Mouse (Mus musculus) adrenal gland, adult 2 months (tissue): ENCODE results near the gene Ubap2l. TPM values are rescaled to one million over a fixed set of nuclear protein-coding genes. Genes with fewer than 3 reads are reported as not detected.

Experiments
- DNase-seq: peaks from one replicate; pipeline ENCODE4 v3.0.0; 2021
- polyA plus RNA-seq: library from polyadenylated mRNA; depleted of rRNA; stranded (reverse); fragments of >200 nt; gene quantifications from 2 replicates; pipeline ENCODE4 v1.2.3, GENCODE M21; 2012
- total RNA-seq, 2 experiments: library from RNA; stranded (reverse); gene quantifications; 2 replicates each; pipeline ENCODE4 v1.2.3; 2021

Gene Ubap2l
- total and polyA plus RNA-seq, 3 experiments: 103 to 181 (median 148) TPM

DNA sequence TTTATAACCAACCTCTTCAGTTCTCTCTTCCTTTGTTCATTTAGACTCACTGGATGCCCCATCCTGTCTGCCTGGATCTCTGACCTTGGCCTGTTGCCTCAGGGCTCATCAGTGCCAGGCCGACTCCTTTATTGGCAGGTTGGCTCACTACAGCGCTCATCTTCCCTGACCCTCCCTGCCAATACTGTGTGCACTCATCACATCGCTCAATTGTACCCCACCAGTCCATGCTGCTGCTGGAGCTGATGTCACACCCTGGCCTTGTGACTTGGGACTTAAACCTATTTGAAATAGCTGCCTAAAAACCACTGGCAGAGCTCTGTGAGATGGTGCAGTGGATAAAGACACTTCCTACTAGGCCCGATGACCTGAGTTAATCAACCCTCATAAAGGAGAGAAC, 15.4 kb upstream of the Ubap2l start:
- DNase-seq: peak; percentile 71

DNA sequence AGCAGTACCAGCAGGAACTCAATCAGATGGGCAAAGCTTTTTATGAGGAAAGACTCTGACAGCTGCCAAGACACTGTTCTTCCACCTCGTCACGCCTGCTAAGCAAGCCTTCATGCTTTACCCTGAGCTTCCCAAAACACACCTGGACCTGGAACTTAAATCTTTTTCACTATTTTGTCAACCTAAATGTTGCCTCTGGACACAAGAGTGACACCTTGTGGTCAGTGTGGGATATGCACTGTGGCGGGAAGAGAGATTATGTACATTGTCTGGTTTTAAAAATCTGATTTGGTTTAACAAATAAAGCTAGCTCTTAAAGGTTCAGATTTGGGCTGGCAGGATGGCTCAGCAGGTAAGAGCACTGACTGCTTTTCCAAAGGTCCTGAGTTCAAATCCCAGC, 13.1 kb upstream of the Ubap2l start:
- DNase-seq: no peak

DNA sequence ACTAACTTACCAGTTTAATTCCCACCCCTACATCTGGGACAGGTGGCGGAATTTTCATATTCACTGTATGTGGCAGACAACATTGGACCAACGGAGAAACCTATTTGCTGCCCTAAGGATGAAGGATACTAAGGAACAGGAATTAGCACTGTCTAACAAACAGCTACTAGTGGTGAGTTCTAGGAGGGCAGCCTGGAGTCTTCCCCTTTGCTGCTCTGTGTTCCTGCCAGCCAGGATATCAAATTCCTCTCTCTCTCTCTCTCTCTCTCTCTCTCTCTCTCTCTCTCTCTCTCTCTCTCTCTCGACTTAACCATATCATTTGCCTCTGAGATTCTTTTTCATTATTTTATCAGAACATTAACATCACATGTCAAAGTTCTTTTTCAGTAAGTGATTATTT, 12.0 kb upstream of the Ubap2l start:
- no peak for DNase-seq

DNA sequence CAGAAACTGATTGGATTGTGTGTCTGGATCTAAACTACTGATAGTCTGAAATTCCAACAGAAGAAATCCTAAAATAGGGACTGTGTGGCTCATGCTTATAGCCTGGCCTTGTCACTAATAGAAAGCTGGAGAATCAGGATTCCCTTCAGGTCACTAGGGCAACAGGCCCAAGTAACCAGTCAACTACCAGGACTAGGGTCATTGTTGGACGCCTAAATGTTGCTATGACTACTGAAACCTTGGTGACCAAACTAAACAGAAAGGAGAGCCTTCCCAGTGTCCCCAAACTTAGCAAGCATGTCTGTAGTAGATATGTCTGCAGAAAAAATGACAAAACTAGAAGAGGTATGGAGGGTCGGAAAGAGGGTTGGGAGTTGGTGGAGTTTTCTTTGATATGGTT, 10.1 kb upstream of the Ubap2l start:
- DNase-seq: no peak

DNA sequence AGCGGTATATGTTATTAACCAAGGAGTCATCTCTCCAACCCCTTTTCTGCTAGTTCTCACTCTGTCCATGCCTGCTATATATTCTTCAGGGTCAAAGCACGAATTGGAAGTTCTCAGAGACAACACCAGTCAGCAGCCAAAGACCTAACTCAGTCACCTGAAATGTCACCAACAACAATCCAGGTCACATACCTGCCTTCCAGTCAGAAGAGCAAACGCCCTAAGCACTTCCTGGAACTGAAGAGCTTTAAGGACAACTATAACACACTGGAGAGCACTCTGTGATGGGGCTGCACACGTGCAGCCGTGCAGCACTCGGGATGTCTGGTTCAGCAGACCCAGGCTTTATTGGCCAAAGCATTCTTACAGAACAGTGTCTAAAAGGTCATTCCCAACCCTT, 9.1 kb upstream of the Ubap2l start:
- no peak for DNase-seq

DNA sequence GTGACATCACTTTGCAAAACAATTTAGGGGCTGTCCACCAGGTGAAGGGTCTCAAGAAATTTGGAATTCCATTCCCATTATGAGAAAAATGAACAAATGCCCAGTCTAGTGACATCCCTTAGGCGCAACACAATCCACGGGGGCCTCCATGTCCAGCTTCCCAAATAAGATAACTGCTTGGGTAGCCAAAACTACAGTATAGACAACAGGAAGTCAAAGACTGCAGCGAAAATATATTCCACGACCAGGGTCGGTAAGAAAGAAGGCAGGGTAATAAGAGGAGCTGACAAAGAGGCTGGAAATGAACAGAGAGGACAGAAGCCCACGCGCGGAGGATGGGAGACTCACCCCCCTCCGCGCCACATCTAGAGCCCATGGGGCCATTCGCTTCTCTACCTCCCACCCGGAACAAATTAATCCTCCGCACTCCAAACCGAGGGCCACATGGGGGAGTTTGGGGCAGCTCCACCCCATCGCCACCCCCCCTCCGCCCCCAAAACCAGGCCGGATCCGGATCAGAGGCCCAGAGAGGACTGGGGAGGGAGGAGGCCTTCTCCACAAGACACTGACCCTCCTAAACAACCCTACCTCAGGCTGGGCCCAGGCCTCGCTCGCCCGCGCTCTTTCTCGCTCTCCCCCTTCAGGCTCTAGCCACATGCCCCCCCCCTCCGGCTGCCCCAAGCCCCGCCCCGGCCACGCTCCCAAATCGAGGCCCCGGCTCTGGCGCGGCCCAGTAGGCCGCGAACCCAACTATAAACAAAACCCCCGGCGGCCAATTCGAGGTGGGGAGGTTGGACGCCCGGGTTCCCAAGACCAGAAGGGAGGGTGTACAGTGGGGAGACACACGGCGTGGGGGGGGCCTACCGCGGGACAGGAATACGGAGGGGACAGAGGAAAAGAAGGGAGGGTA, 732 bp downstream of the Ubap2l start, which contains the start of gene 4933434E20Rik:
4933434E20Rik (plus strand) TSS at position 196 of the 910 bp plus-strand sequence.
- DNase-seq: peak; percentile 75

DNA sequence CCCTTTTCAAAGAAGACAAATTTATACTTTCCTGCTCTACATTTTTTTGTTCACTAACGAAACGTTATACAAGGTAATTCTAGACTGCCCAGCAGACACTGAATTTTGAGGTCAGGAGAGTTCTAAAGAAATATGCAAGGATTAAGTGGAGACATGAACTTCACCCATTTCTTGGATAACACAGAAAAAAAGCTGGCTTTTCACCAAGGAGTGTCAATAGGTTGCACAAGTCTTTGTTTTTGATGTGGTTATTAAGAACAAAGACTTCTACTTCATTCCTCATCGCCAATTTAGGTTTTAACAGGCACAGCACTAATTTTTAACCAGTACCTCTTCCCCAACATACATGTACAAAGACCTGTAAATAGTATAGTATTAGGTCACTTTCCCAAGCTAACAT, 2.7 kb downstream of the Ubap2l start:
- no peak for DNase-seq

DNA sequence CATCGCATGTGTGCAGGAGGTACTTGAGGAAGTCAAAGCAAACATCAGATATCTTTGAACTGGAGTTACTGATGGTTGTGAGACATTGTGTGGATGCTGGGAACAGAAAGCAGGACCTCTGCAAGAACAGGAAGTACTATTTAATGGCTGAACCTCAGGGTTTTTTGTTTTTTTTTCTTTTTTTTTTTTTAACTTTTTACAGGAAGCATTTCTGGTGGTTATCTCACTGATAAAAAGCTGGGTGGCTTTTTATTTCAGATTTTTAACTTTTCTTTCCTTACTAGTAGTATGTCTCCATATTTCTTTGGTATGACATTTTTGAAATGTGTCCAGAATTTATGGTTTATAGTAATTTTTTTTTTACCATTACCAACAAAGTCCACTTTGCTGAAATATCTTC, 16.2 kb downstream of the Ubap2l start:
- DNase-seq: no peak

DNA sequence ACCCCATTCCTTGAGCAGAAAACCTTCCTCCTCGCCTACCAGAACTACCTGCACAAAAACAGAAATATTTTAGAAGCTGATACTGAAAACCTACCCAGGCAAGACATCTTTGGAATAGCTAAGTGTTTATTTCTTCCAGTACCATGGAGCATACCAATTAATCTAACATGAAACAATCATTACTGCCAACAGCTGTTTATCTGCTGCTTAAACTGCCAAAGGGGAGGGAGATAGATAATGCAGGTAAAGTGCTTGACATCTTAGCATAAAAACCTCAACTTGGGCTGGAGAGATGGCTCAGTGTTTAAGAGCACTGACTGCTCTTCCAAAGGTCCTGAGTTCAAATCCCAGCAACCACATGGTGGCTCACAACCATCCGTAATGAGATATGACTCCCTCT, 17.8 kb downstream of the Ubap2l start:
- DNase-seq: no peak

DNA sequence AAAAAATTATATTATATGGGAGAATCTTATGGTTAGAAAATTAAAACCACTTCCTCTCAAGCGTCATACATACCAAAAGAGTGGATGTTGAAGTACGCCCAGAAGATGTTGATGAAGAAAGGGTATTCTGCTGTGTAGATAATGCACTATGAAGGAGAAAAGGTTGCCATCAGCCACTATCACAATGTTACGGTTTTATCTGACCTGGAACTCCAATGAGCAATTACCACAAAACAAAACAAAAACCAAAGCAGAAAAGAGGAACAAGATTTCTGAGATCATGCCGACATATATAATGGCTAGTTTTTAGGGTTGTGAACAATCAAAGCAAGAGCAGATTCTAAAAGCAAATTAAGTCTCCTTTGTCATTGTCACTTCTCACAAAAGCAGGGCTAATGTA, 35.8 kb downstream of the Ubap2l start:
- DNase-seq: no peak

DNA sequence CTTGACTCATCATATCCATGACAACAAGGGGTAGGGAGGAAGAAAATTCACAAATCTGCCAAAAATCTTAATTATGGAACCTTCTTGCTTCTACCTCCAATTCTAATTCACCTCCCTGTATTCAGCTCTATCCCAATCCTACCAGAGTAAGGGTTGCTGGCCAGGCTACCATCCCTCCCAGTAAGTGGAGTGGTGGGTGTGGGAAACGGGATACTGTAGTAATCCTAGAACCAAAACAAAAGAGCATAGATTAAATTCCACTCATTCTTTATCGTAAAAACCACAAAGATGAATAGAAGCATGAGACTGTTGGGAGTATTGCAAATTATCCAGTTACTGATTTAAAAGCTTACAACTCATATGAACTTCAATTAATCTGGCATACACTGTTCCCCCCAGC, 42.1 kb downstream of the Ubap2l start:
- no peak for DNase-seq

DNA sequence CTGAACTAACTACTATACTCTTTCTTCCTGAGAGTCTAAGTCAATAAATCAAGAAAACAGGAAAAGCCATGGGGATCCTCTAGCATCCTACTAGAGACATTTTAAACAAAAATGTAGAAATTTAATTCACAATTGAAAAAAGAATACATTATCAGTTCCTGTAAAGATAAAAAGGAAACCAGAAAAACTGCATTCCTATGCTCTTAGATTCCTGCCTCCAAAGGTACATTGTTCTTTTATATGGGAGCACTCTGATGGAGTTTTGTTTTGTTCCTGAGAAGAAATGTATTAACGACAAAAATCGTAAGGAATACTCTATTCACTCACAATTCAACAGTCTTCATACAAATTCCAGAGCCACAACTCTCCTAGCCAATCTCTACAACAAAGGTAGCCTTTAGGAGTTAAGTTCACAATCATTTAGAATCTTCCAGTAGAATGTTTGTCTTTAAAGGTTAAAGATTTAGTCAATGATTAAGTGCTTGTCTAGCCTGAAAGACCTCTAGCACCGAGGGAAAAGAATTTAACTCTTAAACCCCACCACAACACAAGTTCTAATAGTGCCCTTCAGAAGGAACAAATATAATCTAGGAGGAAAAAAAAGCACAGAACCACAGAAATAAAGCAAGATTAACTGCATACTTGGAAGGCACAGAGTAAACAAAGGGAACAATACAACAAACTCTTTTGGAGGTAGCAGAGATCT, 48.2 kb downstream of the Ubap2l start:
- no peak for DNase-seq

DNA sequence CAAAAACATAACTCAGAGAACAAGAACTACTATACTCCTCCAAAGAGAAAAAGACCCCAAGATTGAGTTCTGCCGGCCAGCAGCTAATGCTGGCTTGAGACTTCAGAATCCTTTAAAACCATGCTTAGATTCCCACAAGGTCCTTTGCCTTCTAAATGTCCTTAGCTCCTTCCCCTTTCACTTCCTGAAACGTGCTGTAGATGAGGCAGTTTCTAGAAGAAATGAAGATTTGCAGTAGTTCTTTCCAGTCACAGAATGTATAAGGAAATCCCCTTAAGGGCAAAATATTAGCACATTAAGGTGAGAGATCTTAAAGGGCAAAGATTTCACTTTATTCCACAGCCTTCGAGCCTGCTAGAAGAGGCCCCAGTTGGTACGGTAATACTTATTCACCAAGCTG, 52.6 kb downstream of the Ubap2l start:
- DNase-seq: no peak

DNA sequence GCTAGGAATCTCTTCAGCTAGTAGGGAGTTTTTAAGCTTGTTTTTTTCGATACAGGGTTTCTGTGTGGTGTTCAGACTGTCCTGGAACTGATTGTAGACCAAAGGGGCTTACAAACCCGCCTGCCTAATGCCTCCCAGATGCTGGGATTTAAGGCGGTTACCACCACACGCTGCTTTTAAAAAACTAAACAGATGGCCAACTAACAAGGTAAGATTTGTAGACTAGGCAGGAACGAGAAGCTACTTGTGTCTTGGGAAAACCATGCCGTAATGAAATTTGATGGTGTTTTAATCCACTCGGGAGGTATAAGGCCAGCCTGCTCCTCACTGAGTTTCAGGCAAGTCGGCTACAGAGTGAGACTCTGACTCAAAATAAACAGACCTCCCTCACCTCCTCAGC, 53.3 kb downstream of the Ubap2l start:
- DNase-seq: no peak

DNA sequence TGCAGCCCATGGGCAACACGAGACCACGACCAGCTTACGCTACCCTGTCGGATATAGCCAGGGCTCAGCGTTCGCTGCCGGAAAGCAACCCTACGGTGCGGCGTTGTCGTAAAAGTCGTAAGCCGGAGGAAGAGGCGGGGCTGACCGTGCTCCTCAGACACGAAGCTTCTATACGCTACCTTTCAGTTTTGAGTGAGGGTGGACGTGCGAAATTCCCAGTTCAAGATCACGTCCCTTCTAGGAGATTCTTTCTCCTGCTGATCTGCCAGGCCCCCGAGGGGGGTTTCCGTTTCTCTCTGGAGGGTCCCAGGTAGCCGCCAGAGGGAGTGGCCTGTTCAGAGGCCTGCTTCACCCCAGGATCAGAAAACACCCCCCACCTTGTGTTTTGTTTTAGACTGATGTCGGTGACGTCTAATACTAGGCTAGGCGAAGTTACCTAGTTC, 53.8 kb downstream of the Ubap2l start, which contains the start of gene Hax1:
Hax1 (minus strand) TSS at position 169 of the 443 bp plus-strand sequence.
- DNase-seq: peak; percentile 95

DNA sequence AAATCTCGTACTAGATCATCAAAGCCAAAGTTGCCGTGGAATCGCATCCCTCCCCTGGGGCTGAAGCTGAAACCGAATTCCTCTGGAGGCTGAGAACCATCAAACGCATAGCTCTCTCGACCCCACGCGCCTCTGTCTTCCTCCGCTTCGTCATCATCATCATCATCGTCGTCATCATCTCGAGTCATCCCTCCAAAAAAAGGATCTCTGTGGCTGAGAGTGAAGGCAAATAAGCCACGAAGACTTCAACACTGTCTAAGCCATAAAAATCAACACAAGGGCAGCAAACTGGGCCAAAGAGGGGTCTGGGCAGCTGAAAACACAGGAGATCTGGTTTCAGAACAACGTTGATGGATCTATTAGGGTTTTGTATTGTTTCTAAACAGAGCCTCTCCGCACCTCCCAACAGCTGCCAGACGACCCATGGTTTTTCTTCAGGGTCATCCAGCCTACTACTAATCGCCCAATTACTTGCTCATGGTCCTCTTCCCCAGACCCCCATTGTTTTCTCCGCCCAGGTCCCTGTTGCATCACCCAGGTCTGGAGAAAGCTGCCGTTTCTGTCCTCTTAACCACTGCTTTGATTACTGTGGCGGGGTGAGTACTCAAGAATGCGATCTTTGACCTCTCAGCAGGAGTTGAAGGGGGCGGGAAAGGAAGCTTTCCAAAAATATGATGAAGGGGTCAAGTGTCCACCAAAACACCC, 54.5 kb downstream of the Ubap2l start:
- peak; percentile 23 for DNase-seq

DNA sequence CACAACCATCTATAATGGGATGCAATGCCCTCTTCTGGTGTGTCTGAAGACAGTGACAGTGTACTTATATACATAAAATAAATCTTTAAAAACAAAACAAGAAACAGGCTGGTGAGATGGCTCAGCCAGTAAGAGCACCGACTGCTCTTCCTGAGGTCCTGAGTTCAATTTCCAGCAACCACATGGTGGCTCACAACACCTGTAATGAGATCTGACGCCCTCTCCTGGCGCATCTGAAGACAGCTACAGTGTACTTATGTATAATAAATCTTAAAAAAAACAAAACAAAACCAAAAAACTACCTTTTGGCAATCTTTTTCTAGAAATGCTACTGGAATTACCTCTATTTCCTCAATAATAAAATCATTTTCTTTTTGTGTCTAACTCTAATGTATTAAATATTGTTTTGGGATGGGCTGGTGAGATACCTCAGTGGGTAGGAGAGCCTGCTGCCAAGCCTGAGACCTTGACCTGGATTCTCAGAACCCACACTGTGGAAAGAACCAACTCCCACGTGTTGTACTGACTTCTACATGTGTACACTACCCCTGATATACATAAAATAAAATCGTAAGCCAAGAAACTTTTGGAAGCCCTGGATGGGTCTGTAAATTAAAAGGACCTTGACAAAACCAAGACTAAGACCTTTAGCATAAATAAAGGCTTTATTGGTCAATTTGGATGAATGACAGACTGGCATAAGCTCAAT, 57.5 kb downstream of the Ubap2l start:
- peak; percentile 50 for DNase-seq

DNA sequence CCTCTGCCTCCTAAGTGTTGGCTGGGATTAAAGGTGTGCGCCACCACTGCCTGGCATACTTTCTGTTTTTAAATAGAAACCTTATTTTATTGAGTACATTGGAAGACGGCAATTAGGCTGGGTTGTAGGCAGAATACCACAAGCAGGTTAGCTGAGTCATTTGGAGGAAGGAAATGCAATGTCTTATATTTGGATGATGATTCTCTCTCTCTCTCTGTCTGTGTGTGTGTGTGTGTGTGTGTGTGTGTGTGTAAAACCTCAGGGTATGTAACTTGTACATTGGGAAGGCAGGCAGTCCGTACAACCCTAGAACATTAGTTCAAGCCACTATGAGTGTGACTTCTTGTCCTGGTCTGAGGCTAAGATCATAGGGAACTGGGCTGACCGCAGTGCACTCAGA, 64.6 kb downstream of the Ubap2l start:
- no peak for DNase-seq

DNA sequence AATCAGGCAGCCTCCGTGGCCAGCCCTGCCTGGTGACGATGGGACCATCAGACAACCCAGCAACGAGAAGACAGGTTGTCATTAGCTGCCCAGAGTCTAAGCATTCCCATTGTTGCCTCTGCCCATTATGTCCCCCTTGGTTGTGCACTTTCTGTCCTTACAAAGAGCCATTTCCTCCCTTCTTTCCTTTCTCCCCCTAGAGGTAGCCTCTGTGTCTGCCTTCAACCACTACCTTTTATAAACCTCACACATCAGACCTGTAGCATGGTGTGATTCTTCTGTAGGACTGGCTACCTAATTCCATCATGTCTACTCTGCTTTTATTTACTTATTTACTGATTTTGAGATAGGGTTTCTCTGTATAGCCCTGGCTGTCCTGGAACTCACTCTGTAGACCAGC, 65.2 kb downstream of the Ubap2l start:
- DNase-seq: no peak

DNA sequence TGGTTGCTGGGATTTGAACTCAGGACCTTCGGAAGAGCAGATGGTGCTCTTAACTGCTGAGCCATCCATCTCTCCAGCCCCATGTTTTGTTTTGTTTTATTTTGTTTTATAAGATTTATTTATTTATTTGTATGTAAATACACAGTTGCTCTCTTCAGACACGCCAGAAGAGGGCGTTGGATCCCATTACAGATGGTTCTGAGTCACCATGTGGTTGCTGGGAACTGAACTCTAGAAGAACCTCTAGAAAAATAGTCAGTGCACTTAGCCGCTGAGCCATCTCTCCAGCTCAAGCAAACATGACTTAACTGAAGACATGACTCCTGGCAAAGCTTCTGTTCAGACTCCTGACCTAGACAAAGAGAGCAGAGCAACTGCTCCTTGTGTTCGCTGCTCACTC, 70.0 kb downstream of the Ubap2l start:
- DNase-seq: no peak

DNA sequence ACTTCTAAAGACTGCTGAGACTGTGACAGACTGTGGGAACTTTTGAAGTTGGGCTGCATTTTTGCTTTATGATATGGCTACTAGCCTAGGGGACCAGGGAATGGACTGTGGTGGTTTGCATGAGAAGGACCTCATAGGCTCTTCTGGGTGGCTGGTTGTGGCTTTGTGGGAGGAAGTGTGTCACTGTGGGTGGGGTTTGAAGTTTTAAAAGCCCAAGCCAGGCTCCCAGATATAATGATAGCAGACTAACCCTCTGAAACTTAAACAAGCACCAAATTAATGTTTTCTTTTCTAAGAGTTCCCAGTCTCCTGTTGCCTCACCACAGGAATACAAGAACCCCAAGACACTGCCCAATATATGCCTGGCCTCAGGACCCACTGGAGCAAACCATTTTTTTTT, 75.6 kb downstream of the Ubap2l start:
- DNase-seq: no peak

DNA sequence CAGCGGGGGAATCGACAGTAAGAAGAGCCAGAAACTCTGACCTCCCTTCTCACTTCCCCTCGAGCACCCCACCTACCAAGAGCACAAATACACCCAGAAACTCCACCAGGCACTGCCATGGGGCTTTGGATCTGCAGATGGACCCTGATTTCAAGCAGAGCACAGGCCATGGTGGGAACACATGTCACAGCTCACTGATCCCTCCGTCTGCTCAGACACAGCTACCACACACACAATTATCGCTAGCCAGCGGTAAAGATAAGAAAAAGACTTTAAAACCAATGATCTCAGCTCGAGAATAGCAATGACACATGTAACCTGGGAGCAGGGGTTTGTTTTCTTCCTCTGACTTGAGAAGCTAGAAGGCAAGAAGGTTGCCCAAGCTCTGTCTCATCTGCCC, 83.9 kb downstream of the Ubap2l start:
- DNase-seq: no peak
